Mouse (Mus musculus) spleen, postnatal 14 days (tissue): ENCODE measurements around the gene Slc30a1.

Source experiments
- DNase-seq, 2 experiments: peaks; one replicate each; pipeline ENCODE4 v3.0.0; 2021 to 2022; ENCODE audit warnings: low spot score in 2 of 2

The Slc30a1 gene

GRCm38 (mm10) chr1:191945341-191945740 lies 38.8 kb downstream of the Slc30a1 start:
- no peak for DNase-seq

DNA sequence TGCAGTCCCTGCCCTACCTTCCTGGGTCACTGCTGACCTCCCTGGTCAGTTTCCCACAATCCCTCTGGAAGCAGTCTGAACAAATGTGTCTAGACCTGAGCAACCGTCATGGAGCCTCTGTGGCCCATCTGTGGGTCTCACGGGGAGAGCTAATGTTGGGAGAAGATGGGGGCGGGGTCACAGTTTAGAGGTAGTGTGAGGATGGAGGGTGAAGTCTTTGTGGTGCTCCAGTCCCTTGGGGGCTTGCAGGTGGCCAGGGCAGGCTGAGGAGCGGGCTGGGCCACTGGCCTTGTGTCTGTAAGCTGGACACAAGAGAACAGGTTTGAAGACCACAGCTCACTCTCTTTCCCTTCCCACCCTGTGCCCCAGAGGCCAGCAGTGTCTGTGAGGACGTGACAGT lies 39.2 kb downstream of the Slc30a1 start:
- DNase-seq = no peak

GRCm38 (mm10) chr1:191946261-191946660 lies 39.7 kb downstream of the Slc30a1 start:
- no peak for DNase-seq

GRCm38 (mm10) chr1:191946835-191947234 lies 40.3 kb downstream of the Slc30a1 start:
- no peak for DNase-seq

GRCm38 (mm10) chr1:191947796-191948195 lies 41.2 kb downstream of the Slc30a1 start:
- DNase-seq = no peak

DNA sequence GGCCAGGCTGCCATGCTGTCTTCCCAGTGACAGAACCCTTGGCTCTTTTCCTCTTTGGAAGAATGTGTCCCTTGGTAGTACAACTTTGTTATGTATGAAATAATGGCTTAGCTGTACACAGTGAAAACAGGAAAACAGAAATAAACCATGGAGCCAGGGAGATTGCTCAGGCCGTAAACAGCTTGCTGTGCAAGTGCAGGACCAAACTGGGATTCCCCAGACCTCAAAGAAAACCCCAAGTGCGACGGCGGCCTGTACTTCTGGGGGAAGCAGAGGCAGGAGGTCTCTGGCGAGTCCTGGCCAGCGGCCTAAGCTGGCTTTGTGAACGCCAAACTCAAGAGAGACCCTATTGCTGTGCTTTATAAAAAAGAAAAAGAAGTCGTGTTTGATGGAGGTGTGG lies 42.0 kb downstream of the Slc30a1 start:
- DNase-seq = no peak

DNA sequence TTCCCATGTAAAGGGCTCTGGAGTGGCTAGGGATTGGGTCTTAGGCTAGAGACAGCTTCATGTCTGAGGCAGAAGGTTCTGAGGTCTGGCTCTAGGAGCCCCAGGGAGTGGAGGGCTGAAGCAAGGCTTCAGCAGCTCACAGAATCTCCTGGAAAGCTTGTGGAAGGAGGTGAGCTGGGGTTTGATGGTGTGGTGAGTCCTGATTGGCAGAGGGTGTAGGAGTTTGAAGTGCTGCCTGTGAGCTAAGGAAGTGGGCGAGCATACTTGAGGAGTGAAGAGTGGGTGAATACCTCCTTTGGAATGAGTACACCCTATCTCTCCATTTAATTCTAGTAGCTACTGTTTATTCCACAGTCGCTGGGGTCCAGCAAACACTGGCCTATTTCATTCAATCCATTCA lies 44.0 kb downstream of the Slc30a1 start:
- no peak for DNase-seq

DNA sequence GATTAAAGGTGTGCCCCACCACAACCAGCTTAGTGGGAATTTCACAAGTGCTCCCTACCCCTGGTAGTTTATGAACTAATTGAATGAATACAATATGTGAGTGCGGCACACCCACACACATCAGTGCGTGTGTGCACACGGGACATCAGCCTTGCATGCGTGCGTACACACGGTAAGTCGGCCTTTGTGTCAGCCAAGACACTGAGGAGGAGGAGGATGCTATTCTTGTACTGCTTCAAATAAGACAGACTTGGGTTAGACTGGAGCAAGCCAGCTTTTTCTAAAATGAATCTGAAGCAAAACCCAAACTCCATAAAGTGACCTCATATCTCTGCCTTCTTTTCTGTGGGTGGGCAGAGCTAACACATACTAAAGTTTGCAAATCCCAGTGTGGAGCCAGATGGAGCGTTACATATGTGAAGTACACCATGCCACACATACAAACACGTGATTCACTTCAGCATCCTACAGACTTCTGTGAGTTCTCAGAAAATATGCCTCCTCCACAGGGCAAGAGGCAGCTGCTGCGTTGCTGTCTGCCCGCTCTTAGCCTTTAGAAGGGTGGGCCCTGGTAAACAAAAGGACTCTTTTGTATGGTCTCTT lies 46.3 kb downstream of the Slc30a1 start:
- no peak for DNase-seq

- no peak for DNase-seq
Measured at GRCm38 (mm10) chr1:191955101-191955500, 48.5 kb downstream of the Slc30a1 start.

- no peak for DNase-seq
Measured at GRCm38 (mm10) chr1:191956261-191956660, 49.7 kb downstream of the Slc30a1 start.

DNA sequence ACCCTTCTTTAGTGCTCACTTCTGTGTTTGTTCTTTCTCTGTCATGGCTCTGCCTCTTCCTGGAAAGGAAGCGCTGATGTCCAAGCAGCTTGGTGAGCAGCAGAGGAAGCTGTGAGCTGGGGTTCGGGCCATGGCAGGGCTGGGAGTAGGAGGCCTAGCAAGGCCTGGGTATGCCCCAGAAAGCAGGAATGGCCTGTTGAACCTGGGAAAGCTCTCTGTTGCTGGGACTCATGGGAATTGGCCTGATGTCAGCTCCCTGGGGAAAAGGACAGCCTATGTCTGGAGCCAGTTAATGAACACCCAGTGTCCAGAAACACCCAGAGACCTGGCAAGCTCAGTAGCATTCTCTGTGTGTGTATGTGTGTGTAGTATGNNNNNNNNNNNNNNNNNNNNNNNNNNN lies 50.3 kb downstream of the Slc30a1 start:
- no peak for DNase-seq

DNA sequence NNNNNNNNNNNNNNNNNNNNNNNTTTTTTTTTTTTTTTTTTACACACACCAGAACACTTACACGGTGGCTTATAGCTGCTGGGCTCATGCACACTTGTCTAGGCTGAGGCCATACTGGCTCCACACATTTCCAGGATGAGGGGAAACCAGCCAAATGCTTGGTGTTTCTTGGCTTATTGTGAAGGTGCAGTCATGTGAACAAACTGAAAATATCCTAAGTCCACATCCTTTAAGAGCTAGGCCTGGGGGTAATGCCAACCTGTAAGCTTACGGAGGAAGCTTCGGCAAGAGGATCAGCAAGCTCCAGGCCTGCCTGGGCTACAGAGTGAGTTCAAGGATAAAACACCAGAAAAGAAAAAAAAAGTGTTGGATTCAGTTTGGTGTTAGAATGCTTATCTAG lies 50.8 kb downstream of the Slc30a1 start:
- DNase-seq = no peak

DNA sequence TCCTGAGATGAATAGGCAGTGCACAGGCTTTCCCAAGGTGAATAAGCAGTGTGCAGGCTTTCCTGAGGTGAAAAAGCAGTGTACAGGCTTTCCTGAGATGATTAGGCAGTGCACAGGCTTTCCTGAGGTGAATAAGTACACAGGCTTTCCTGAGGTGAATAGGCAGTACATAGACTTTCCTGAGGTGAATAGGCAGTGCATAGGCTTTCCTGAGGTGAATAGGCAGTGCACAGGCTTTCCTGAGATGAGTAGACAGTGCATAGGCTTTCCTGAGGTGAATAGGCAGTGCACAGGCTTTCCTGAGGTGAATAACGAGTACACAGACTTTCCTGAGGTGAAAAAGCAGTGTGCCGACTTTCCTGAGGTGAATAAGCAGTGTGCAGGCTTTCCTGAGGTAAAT lies 54.4 kb downstream of the Slc30a1 start:
- DNase-seq = no peak
